Mouse (Mus musculus) NIH3T3 (cell line): ENCODE results near the gene Art3.
"Not testable (repeated sequence)": the region's sequence is repeated elsewhere in the genome, so short reads cannot be mapped to it uniquely, and the experiment has no call there.

ENCODE experiments used
- DNase-seq: peaks from one replicate; pipeline ENCODE4 v3.0.0-alpha.2; 2012; ENCODE audit warnings: low read depth

Art3 gene

GRCm38 (mm10) chr5:92336743-92337142, 5.1 kb downstream of the Art3 start:
- no peak for DNase-seq

DNA sequence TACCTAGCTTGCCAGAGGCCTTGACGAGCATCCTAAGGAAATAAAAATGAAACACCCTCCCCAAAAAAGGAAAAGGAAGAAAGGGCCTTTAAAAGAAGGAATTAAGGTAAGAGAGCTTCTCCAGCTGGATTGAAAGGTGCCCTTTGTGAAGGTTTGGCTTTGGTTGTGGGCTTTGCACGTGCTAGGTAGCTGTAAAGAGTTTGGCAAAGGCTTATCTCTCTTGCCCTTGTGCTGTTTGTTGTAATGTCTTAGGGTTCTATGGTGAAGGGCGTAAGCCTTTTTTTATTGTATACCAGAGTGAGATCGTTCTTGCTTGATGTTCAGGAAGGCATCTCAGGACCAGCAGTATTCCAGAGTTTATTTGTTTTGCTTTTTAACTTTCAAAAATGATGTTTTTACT, 9.0 kb downstream of the Art3 start:
- DNase-seq = no peak

DNA sequence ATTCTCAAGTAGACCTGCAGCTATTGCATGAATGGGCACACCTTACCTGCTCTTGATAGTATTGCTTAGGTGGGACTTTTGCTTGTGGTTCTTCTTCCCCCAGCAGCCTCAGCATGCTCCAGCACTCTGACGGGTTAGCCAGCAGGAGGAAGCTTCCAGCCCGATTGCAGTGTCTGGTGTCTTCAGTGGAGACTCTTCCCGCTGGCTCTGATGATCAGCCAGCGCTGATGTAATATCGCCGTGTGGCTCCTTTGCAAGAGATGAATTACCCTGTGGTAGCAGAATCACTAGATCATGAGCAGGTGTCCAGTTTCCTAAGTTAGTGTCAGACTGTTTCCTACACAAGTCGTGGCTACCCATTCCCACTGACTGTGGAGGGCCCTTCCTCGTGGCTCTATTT, 13.4 kb downstream of the Art3 start:
- no peak for DNase-seq

DNA sequence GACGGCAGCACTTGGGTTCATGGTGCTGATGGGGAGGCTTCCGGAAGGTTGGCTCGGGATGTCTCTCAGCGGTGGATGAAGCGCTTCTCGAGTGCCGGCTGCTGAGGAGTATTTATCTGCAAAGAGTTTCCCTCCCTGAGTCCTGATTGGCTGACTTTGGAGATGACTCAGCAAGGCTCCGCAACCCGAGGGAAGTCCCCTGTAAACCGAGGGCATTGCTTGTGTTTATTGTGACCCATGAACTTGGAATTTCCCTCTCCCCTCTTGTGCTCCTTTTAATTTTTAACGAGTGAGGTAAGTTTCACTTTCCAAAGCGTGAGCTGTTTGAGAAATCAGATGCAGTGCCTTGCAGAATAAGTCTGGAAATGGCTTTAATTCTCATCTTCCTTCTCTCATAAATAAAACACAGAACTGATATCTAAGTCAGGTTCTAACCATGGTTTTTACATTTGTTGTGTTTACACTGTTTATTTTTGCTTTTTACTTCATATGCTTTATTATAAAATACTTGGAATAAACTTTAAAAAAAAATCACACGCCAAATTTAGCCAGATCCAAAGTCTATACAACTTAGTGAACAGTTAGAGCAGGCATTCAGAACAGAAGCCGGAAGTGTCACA, 17.3 kb downstream of the Art3 start, which contains the start of gene Cxcl10:
Cxcl10 (minus strand) TSS at position 96 of the 620 bp plus-strand sequence.
- peak; percentile 72 for DNase-seq

- DNase-seq = no peak
These were observed 18.1 kb downstream of the Art3 start for GRCm38 (mm10) chr5:92349731-92350130.

DNA sequence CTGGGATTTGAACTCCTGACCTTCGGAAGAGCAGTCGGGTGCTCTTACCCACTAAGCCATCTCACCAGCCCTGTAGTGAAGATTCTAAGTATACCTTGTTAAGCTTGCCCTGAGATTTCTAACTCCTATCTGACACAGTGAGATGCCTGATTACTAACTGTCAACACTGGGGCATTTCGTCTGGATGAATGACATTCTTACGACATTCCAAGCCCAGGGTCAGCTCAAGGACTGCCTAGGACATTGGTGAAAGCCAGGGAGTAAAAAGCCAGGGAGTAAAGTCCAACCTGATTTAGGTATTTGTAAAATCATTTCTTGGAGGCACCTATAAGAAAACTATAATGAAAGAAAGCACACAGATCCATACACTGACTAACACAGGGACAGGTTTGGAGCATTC, 21.1 kb downstream of the Art3 start:
- DNase-seq = not testable (repeated sequence)

DNA sequence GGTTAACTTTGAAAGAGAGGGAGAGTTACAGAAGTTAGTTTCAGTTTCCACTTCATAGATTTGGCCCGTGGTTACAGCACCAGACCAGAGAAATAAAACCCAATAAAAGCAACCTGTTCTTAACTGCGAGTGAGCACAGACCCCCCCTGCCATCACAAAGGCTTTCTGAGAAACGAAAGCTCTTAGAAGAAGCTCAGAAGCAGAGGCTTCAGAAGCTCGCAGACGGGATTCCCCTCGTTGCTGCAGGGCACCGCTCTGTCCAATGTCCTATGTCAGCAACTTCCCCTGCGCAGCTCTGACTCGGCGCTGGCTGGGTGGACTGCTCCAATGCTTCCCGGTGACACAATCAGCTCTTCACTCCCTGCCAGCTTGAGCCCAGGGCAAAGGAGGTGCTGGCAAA, 21.9 kb downstream of the Art3 start:
- no peak for DNase-seq

DNA sequence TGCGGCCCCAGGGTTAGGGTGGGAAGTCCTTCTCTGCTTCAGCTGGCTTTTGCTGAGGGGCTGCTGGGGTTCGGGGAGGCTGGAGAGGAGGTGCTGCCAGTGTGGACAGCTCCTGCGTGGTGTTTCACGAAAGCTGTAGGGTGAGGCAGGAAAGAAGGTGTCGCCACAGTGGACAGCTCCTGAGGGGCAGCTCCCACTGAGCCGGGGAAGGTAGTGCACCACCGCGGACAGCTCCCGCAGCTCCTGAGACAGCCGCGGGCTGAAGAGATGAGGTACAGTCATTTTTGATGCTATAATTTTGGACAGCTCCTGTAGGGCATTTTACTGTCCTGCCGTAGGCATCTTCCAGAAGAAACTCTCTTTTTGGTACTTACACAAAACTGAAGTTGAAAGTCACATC, 26.4 kb downstream of the Art3 start:
- DNase-seq = peak; percentile 21

DNA sequence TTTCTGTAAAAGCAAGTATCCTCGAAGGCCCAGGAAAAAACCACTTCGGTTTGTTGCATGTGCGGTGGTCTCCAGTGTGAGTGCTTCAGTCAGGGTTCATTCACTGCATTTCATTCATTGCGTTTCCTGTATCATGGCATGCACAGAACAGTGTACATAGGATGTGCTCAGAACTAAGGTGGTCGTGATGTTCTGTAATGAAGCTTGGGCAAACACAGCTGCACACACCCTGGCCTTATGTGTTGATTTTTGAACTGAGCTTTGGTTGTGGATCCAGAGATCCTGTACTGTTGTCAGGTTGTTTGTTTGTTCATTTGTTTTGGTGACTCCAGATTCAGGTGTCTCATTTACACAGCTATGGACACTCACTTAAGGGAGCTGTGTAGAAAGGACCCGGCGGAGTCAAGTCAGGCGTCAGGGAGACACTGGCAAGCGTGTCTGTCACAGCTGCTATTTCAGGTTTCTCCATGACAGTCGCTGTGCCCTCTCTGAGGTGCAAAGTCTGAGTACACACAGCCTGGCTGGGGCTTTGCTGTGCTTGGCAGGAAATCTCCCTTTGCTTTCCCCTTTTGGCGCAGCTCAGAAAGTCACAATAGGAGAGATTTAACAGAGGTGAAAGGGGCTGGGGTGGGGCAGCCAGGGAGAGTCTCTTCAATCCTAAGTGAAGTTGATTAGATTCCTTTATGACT, 27.3 kb downstream of the Art3 start:
- no peak for DNase-seq

DNA sequence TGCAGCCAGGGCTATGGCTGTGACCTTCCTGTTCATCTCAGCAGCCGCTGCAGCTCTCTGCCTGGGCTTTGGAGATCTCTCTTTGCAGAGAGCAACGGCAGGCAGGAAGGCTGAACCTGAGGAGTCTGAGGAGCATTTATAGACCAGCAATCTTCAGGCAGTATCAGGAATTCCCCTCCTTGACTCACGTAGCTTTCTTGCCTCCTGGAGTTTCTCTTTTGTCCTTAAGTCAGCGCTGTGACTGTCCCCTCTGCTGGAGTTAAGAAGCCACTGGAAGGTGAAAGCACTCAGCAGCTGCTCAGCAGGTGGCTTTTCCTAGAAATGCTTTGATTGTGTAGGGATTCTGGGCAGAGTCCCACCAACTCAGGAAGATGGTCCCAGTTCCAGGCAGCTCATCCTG, 31.6 kb downstream of the Art3 start:
- DNase-seq = no peak

DNA sequence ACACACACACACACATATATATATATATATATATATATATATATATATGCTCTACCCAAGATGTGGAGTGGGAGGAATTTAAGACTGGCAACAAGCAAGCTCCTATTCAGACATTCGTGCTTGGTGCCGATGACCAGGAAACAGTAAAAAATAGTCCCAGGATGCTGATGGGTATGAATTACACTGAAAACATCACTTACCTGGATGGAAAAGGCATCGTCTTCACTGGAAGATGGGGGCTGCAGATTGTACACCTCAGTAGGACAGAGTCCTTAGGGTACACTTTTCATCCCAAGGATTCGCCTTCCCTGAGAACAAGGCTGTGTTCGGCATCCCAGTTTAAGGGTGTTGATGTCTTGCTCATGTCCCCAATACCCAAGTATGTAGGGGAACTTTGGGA, 32.4 kb downstream of the Art3 start:
- DNase-seq = no peak

DNA sequence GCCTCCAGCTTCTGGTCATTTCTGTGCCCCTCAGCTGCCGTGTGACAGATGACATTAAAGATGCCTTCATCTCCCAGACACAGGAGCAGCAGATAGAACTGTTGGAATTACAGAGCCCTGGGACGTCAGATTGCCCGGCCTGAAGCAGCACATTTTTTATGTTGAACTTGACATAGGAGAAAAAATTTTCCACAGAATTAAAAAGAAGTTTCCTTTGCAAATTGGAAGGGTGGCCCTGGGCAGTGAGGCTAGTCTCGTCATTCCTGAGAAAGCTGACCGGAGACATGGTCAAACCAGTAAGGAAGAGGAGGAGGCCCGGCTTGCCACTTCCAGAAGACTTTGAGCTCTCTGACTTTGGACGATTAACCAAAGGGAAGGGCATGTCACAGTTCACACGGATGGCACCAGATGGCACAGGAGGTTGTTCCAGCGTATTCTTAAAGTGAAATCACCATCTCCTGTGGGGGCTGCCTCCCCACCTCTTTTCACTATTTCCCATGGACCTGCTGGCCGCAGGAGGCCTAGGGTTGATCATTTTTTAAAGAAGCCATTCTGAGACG, 33.6 kb downstream of the Art3 start:
- no peak for DNase-seq

DNA sequence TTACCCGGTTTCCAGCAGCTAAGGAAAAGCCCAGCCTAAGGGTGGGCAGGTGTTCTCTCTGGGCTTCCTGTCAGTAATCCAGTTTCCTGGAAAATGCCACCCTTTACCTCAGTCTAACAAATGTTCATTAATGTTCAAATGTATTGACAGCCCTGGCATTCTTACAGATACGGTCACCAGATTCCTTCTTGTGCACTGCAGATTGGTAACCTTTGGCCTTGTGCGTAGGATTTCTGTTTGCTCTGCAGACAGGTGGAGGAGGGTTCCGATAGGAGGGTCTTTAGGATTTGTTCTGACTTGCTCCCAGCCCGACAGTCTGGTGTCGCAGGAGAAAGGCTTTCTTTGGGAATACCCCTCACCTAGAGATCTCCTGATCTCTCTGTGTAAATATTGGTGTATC, 34.9 kb downstream of the Art3 start:
- no peak for DNase-seq

DNA sequence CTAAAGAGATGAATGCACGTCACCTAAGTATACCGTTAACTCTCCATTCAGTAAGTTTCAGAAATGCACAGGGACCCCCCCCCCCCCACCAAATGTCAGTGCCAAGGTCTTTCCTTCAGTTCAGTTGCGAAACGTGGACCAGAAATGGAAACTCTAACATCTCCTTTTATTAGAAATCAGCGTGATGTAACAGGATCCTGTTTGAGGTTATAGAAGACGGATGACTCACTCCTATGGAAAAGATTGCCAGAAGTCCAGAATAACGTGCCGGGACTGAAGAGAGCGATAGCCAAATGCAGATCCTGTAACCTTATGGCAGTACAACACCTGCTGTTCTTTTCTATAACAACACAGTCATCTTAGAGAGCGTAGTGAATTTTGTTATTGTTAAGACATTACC, 36.8 kb downstream of the Art3 start:
- peak; percentile 89 for DNase-seq

DNA sequence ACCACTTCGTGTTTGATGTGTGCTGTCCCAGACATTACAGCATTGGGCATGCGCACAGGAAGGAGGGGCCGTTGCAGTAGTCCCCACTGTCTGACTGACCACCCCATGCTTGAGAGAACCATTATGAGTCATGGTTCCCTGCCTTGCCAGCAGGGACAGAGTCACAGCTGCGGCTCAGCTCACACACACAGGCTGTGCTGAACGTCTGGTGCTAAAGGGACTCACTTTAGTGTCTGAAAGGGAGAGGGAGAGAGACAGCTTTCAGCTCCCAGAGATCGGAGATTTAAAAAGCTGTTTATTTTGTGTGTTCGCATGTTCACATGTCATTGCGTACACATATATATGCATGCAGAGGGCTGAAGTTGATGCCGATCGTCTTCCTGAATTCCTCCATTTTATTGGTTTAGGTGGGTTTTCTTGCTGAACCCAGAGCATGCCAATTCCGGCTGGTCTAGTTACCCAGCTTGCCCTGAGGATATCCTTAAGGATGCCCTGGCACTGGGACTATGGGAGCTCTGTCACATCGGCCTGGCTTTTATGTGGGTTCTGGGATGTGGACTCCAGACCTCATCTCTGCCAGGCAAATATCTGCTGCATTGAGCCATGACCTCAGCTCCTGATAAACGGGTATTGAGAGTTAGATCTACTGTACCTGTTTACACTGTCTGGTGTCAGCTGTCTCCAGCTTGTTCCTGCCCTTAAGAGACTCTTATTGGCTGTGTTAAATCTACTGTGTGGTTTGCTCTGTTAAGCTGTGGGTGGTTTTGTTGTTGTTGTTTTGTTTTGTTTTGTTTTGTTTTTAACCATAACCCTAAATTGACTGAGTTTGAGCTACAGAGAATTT, 37.7 kb downstream of the Art3 start:
- DNase-seq = peak; percentile 46

GRCm38 (mm10) chr5:92370392-92370791, 38.8 kb downstream of the Art3 start:
- peak; percentile 63 for DNase-seq

- DNase-seq = no peak
These were observed 39.3 kb downstream of the Art3 start for GRCm38 (mm10) chr5:92370891-92371290.

- no peak for DNase-seq
These were observed 39.8 kb downstream of the Art3 start for GRCm38 (mm10) chr5:92371361-92371976.

DNA sequence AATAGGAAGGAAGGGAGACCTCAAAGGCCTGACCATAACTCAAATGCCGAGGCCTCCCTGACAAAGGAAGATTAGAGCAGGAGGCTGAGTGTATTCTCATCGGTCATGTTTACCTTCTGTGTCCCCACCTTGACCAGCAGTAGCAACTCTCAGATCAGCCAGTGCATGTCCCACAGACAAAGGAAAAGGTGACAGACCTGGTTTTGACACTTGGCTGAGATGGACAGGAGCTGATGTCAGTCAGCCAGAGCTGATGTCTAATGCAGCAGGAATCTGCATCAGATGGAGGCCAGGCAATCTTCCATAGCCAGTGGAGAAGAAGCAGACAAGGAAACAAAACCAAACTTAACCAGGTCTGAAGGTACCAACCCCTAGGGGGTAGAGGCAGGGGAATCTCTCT, 41.0 kb downstream of the Art3 start:
- peak; percentile 31 for DNase-seq

- DNase-seq = no peak
These were observed 43.1 kb downstream of the Art3 start for GRCm38 (mm10) chr5:92374721-92375142.

GRCm38 (mm10) chr5:92375368-92375767, 43.7 kb downstream of the Art3 start:
- no peak for DNase-seq

GRCm38 (mm10) chr5:92376795-92377405, 45.3 kb downstream of the Art3 start:
- no peak for DNase-seq
